Comparison of ENCODE assay signal across 11 mouse cellular contexts in the genomic region with DNA sequence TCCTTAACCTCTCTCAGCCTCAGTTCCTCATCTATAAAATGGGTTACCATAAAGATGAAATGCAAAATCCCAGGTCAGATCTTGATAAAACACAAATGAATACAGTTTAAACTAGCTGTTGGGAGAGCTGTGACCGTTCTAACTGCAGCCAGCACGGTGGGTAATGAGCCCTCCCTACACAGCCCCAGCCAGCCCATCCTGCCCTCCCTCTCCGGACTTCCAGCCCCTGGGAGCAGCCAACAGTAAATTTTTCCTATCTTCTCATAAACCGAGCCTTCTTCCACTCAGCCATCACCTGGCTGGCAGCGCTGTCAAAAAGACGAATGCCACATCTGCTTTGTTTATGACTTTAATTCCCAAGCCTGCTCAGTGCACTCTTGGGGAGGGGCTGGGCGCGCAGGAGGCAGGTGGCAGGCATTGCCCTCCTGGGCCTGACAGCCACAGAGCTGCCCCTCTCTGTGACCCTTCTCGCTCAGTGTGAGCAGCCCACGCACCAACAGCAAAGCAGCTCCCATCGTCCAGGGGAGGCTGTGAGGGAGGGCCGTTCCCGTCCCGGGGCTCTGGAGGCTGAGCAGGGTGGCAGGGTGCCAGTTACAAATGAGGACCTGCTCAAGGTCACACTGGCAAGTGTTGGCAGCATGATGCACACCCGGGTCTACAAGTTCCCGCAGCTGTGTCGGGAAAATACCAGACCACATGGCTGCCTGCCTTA.
A peak's percentile ranks its signal among the peaks of the same experiment; 100 is the strongest.
DNase-seq lines count a peak whose midpoint lies in the region; ATAC-seq lines count a peak whose summit lies in the region.
"Had no signal": no experiment of that assay in that cellular context is flagged by ENCODE, and none has a peak within 500 bp of the region (broad histone marks: within the 10 kb centered on the region; RNA-seq: fewer than 3 reads in every experiment).

No protein-coding gene starts in this region.

- no peaks in the 10 kb centered on the region for H3K9me3 ChIP-seq in midbrain, embryonic 13.5 days
- no peaks in the 10 kb centered on the region for H3K9me3 ChIP-seq in midbrain, embryonic 11.5 days (ENCODE audit: control insufficient read depth, low read length)
- no peaks in the 10 kb centered on the region for H3K9me3 ChIP-seq in heart, embryonic 16.5 days (replicated peaks; ENCODE audit: control insufficient read depth, low read length)

- H3K27ac ChIP-seq in midbrain, embryonic 13.5 days, result no peak overlapping the region
- no peak overlapping the region for H3K27ac ChIP-seq in midbrain, embryonic 11.5 days (ENCODE audit: low read depth, low read length)
- H3K27ac ChIP-seq in heart, embryonic 16.5 days (ENCODE audit: low read length), result no peak overlapping the region
- H3K27ac ChIP-seq: left cerebral cortex, adult 2 months; stomach, postnatal 0 days had no signal

- no peak overlapping the region for H3K4me2 ChIP-seq in midbrain, embryonic 13.5 days (replicated peaks)
- H3K4me2 ChIP-seq in midbrain, embryonic 11.5 days, result no peak overlapping the region
- peak overlapping the region; percentile 3; the same call in 1 of the 2 replicates for H3K4me2 ChIP-seq in heart, embryonic 16.5 days (ENCODE audit: low read depth, low read length)

- DNase-seq in midbrain, embryonic 11.5 days (ENCODE audit: low spot score, missing footprints), result no peak
- DNase-seq in kidney, adult 9 months, result peak; percentile 49
- DNase-seq in testis, postnatal 10 days (ENCODE audit: low spot score), result peak; percentile 87
- DNase-seq in urinary bladder, postnatal 14 days (ENCODE audit: low spot score), result no peak
- DNase-seq in gastrocnemius, postnatal 14 days, result no peak
- DNase-seq in urinary bladder, postnatal 36 days (ENCODE audit: low spot score in 2 of 2), result no peak
- DNase-seq: lung, postnatal 36 days had no signal

- H3K4me3 ChIP-seq in midbrain, embryonic 13.5 days (replicated peaks), result no peak overlapping the region
- H3K4me3 ChIP-seq in midbrain, embryonic 11.5 days (ENCODE audit: low read depth, low read length), result no peak overlapping the region
- H3K4me3 ChIP-seq in heart, embryonic 16.5 days (ENCODE audit: low read length), result no peak overlapping the region
- H3K4me3 ChIP-seq: left cerebral cortex, adult 2 months had no signal

- ATAC-seq in midbrain, embryonic 13.5 days, result peak; percentile 19; the same call in 1 of the 2 replicates
- ATAC-seq in midbrain, embryonic 11.5 days (ENCODE audit: low FRiP score), result no peak
- peak; percentile 79 for ATAC-seq in heart, embryonic 16.5 days (replicated peaks; ENCODE audit: extremely low read depth, insufficient read depth, low FRiP score)

- H3K4me1 ChIP-seq in midbrain, embryonic 13.5 days (replicated peaks), result peaks cover 28% of the 10 kb centered on the region
- H3K4me1 ChIP-seq in midbrain, embryonic 11.5 days (ENCODE audit: control insufficient read depth, insufficient read depth, low read length), result no peaks in the 10 kb centered on the region; the same call in 1 of the 2 replicates
- H3K4me1 ChIP-seq in heart, embryonic 16.5 days (ENCODE audit: control insufficient read depth, insufficient read depth, low read length), result peaks cover 4% of the 10 kb centered on the region; the same call in 1 of the 2 replicates

- no peaks in the 10 kb centered on the region for H3K27me3 ChIP-seq in midbrain, embryonic 13.5 days
- H3K27me3 ChIP-seq in midbrain, embryonic 11.5 days (ENCODE audit: control insufficient read depth, insufficient read depth, low read length), result no peaks in the 10 kb centered on the region
- peaks cover 5% of the 10 kb centered on the region; the same call in 1 of the 2 replicates for H3K27me3 ChIP-seq in heart, embryonic 16.5 days (ENCODE audit: control insufficient read depth, insufficient read depth, low read length)

- intact Hi-C loops in gastrocnemius, postnatal 14 days (cut with DNase I; ENCODE audit: low total_unique reads), result no loop called here

- H3K36me3 ChIP-seq in midbrain, embryonic 13.5 days, result no peaks in the 10 kb centered on the region
- no peaks in the 10 kb centered on the region for H3K36me3 ChIP-seq in midbrain, embryonic 11.5 days (ENCODE audit: control insufficient read depth, insufficient read depth, low read length)
- no peaks in the 10 kb centered on the region for H3K36me3 ChIP-seq in heart, embryonic 16.5 days (ENCODE audit: control insufficient read depth, insufficient read depth)

- no peak overlapping the region; the same call in 1 of the 2 replicates for H3K9ac ChIP-seq in midbrain, embryonic 13.5 days (replicated peaks)
- no peak overlapping the region for H3K9ac ChIP-seq in midbrain, embryonic 11.5 days (ENCODE audit: low read length)
- H3K9ac ChIP-seq in heart, embryonic 16.5 days (ENCODE audit: low read length), result no peak overlapping the region

- 62% methylated on average over 17 of the region's 17 CpGs for WGBS in midbrain, embryonic 13.5 days
- WGBS in midbrain, embryonic 11.5 days, result 80% methylated on average over 17 of the region's 17 CpGs
- WGBS in heart, embryonic 16.5 days, result 33% methylated on average over 17 of the region's 17 CpGs

Comparison
In these comparisons a context has a peak if more than half of its experiments do, and no peak if none do; other contexts are left out.
1. DNase-seq: peak in kidney, adult 9 months (single experiment) and testis, postnatal 10 days (single experiment); none in midbrain, embryonic 11.5 days (single experiment), urinary bladder, postnatal 14 days (single experiment), gastrocnemius, postnatal 14 days (single experiment) and urinary bladder, postnatal 36 days (0 of 2).